Mouse (Mus musculus) skeletal muscle tissue, adult 2 months (tissue): Measurements from ENCODE around the gene Smok3a.
"Not testable (repeated sequence)": the region's sequence is repeated elsewhere in the genome, so short reads cannot be mapped to it uniquely, and the experiment has no call there.

ENCODE experiments used
- DNase-seq: peaks from one replicate; pipeline ENCODE4 v3.0.0-alpha.2; 2012; ENCODE audit warnings: low read depth, low spot score

Gene Smok3a

DNA sequence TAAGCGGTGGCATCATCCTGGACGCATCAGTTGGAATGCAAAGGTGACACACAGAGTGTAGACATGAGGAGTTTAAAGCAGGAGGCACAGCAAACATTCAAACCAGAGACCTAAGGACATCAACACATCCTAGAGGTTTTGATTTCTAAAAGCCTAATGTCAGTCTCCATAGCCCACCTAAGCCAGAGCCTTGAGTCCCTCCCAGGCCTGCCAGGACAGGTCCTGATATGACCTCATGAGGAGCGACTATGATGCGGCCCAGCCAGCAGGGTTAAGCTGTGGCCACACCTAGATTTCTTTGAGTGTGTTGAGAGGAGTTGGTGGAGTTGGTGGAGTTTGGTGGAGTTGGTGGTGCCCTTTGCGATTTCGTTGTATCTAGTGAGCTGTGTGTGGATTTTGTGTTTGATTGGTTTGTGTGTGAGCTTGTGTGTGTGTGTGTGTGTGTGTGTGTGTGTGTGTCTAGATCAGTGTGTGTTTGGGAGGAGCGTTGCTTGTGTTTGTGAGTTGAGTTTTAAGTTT lies at the start of gene Smok3a, which contains the start of gene Smok3b:
Gene Smok3a, plus strand, starts transcription at position 301 of the 519 bp plus-strand sequence.
Gene Smok3b, plus strand, starts transcription at position 469 of the 519 bp plus-strand sequence.
- not testable (repeated sequence) for DNase-seq

DNA sequence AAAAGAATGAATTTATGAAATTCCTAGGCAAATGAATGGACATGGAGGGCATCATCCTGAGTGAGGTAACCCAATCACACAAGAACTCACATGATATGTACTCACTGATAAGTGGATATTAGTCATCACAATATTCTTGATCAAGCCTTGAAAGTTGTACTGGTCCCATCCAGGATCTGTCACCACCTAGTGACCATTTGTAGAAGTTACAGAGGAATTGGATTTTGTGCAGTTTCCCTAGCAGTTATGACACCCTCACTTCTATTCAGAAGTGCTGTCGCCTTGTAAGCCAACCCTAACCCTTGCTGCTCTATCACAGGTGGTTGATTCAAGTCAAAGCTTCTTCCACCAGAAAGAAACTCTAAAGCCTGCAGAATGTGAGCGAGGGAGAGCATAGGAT lies 47.9 kb upstream of the Smok3a start:
- DNase-seq = no peak

DNA sequence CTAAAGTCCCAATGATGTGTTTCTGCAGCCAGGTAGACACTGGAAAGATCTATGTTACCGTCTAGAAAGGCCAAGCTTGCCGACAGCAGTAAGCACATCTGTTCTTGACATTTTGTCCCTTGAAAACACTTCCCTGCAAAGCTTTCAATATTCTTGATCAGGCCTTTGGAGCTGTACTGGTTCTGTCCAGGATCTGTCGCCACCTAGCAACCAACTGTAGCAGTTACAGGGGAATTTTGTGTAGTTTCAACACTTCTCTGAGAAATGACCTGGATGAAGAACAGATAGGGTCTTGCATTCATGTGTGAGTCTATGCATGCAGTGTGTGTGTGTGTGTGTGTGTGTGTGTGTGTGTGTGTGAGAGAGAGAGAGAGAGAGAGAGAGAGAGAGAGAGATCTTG lies 47.3 kb upstream of the Smok3a start:
- no peak for DNase-seq

DNA sequence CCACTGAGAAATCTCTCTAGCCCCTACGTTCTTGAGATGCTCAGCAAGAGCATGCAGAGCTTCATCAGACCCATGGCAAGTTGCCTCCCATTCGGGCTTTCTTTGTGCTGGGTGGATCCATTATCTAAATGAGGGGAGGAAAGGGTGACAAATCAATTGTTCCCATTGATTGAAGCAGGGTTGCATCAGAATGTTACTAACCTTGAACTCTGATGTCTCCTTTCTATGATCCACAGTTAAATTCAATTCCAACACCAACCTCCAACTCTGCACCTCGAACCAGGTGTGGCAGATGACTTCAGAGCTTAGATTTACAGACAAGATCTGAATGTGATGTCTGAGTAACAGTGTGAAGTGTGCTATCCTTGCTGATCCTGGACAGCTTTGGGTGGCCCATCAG lies 46.3 kb upstream of the Smok3a start:
- DNase-seq = no peak

- no peak for DNase-seq
These were observed 45.6 kb upstream of the Smok3a start for GRCm38 (mm10) chr5:137975434-137975833.

DNA sequence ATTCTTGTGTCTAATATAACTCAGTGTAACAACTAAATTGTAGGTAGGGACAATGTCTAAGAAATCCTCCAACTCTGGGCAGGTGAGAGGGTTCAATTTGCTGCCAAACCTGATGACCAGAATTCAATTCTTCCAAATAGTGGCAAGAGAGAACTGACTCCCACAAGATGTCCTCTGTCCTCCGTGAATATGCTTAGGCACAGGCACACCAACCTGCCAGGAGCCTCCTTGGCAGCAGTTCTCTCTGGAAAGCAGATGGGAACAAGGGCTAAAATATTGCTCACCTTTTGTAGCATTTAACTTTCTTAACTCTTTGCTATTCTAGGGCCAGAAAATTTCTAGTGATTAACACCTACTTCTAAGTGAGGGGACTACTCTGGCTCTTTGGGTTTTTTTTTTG lies 43.8 kb upstream of the Smok3a start:
- no peak for DNase-seq

GRCm38 (mm10) chr5:137979081-137979480 lies 42.0 kb upstream of the Smok3a start:
- no peak for DNase-seq

DNA sequence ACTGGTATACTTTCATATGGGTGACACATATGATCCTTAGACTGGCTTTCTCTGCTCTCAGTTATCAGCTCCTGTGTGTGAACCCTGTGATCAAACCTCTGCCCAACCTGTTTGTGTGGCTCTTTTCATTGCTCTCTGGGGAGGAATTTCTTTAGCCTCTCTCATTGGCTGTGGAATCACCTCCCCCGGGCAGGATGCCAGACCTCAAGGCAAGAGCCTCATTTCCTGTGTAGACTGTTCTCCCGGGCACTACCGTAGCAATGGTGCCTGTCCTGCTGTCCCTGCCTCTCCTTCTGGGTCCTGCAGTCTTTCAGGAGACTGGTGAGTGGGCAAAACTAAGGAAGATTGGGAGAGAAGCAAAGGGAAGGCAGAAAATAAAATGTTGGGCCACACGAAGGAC lies 39.8 kb upstream of the Smok3a start, which contains the start of gene Azgp1:
Gene Azgp1, plus strand, starts transcription at position 221 of the 400 bp plus-strand sequence.
- DNase-seq = no peak

- no peak for DNase-seq
These were observed 34.7 kb upstream of the Smok3a start for GRCm38 (mm10) chr5:137986351-137986750.

- DNase-seq = no peak
These were observed 11.6 kb upstream of the Smok3a start for GRCm38 (mm10) chr5:138009437-138009836.

GRCm38 (mm10) chr5:138012382-138012781 lies 8.7 kb upstream of the Smok3a start:
- no peak for DNase-seq

DNA sequence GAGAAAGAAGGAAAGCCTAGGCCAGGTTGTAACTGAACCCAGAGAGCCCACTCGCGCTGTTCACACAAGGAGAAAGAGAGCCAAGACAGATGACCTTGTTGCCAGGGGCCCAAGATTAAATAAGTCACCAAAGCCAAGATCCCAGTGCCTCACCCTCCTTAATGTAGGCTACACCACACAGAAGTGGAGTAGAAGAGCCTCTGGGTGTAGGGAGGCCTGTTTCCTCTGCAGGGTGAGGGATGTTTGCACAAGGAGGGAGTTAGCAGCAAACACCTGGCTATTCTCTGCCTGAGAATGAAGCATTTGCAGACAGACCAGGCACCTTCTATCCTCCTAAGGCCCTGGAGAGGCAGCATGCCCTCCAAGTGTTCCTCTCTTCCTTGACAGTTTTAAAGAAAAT lies 4.5 kb upstream of the Smok3a start:
- no peak for DNase-seq

DNA sequence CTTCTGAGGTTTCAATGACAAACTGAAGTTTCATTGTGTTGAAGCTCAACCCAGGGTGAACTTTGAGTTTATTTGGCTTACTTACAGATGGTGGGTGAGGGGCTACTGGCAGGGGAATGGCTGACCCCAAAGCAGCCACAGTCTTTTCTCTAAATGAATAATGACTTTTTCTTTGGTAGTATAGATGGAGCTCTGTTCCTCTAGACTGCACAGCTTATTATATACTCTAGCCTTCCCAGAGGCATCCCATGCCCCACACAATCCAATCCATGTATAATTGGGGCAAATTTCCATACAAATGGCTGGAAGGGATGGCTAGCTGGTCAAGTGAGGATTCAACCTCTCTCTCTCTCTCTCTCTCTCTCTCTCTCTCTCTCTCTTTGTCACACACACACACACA lies 4.1 kb upstream of the Smok3a start:
- no peak for DNase-seq

GRCm38 (mm10) chr5:138019577-138019976 lies 1.5 kb upstream of the Smok3a start:
- not testable (repeated sequence) for DNase-seq

DNA sequence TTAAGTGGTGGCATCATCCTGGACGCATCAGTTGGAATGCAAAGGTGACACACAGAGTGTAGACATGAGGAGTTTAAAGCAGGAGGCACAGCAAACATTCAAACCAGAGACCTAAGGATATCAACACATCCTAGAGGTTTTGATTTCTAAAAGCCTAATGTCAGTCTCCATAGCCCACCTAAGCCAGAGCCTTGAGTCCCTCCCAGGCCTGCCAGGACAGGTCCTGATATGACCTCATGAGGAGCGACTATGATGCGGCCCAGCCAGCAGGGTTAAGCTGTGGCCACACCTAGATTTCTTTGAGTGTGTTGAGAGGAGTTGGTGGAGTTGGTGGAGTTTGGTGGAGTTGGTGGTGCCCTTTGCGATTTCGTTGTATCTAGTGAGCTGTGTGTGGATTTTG lies 31.8 kb downstream of the Smok3a start, which contains the start of gene Smok3c:
Gene Smok3c, plus strand, starts transcription at position 301 of the 400 bp plus-strand sequence.
- DNase-seq = not testable (repeated sequence)

DNA sequence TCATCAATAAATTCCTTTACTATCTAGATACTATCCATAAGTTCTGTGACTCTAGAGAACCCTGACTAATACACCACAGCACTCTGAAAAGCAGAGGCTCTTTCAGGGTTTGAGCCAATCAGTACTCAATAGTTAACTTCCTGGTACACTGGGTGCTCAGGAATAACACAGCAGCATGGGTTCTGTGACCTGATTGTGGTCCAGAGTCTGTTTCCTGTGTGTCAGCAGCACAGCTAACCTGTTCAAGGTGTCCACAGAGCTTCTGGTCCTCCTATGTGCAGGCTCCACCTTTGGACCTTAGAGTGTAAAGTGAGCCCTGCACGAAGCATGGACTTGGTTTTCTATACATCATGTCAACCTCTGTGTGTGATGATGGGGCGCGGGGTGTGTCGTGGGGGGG lies 52.7 kb downstream of the Smok3a start:
- no peak for DNase-seq

DNA sequence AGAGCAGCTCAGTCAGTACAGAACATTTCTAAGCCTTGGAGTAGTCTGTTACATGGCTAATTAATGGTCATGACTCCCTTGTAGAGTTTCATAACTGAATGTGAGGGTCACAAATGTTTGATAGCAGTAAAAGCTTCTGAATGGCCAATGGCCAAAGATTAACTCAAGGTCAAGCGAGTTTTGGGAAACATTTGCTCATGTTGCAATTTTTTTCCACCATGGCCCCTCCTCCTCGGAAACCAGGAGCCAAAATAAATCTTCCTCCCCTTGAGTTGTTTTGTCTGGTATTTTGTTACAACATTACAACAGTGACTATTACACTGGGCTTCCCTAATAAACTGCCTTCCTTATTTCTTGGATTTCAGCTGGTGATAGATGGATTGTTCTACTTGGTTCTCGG lies 54.6 kb downstream of the Smok3a start:
- DNase-seq = no peak

- no peak for DNase-seq
These were observed 55.1 kb downstream of the Smok3a start for GRCm38 (mm10) chr5:138076148-138076547.

GRCm38 (mm10) chr5:138080456-138080855 lies 59.4 kb downstream of the Smok3a start:
- no peak for DNase-seq

DNA sequence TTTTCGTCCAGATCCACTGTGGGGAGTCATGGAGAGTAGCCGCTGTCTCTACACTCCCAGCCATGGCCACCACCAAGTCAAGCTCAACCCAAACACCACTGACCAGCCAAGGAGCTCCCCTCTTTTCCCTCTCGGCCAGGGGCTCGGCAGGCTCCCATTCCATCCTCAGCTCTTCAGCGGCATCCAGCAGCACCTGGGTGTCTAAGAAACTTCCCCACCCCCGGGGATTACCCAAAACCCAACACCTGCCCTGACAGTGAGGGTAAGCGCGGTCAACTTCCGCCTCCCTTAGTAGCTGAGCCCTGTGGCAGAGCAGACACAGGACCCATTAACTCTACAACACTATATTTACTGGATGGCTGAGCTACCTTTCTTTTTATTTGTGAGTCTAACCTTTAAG lies 60.4 kb downstream of the Smok3a start:
- DNase-seq = no peak

- DNase-seq = no peak
These were observed 62.3 kb downstream of the Smok3a start for GRCm38 (mm10) chr5:138083318-138083900.

DNA sequence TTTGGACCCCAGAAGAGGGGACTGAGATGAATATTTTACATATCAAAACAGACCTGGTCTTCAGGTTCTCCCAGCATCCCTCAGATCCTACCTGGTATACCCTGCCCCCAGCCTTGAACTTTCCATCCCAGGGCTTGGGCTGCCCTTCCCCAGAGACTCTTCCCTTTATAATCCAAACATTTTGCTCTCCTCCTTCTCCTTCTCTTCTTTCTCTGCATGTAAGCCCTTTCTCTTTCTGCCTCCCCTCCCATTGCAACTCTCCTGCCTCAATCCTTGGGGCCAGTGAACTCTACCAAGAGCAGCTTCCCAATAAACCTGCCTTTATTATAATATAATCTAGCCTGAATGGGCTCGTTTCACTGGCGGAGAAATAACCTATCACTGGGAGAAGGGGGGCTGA lies 62.9 kb downstream of the Smok3a start:
- no peak for DNase-seq
